Mouse (Mus musculus): ENCODE data around the gene 4930467E23Rik. TPM values are rescaled to one million over a fixed set of nuclear protein-coding genes. Genes with fewer than 3 reads are reported as not detected.
"Not testable (repeated sequence)": the region's sequence is repeated elsewhere in the genome, so short reads cannot be mapped to it uniquely, and the experiment has no call there.

The 4930467E23Rik gene
- polyA plus RNA-seq, 1 experiment from 2014 or later: not detected

DNA sequence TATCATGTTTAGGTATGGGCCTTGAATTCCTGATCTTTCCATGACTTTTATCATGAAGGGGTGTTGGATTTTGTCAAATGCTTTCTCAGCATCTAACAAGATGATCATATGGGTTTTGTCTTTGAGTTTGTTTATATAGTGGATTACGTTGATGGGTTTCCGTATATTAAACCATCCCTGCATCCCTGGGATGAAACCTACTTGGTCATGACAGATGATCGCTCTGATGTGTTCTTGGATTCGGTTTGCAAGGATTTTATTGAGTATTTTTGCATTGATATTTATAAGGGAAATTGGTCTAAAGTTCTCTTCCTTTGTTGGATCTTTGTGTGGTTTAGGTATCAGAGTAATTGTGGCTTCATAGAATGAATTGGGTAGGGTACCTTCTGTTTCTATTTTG lies 44.1 kb downstream of the 4930467E23Rik start:
- not testable (repeated sequence) for H3K9me3 ChIP-seq; H3K27ac ChIP-seq; H3K27me3 ChIP-seq; H3K4me2 ChIP-seq; H3K36me3 ChIP-seq; H3K9ac ChIP-seq; ATAC-seq (ENCODE audit: insufficient number of reproducible peaks, insufficient read depth, low FRiP score, low TSS enrichment, low read depth); H3K4me3 ChIP-seq; H3K4me1 ChIP-seq
- WGBS: 85% methylated on average over 4 of the region's 4 CpGs

DNA sequence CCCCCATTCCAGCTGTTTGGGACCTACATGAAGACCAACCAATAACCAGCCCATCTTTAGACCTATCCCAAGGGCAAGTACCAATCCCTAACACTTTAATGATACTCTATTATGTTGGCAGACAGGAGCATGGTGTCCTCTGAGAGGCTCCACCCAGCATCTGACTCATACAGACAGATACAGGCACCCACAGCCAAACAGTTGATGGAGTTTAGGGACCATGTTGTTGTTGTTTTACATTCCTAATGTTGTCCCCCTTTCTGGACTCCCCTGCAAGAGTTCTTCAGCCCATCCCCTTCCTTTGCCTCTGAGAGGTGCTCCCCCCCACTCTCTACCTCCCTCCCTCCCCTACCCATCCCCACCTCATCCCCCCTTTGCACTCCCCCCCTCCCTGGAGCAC lies 46.9 kb downstream of the 4930467E23Rik start:
- H3K4me2 ChIP-seq; H3K4me1 ChIP-seq; H3K27ac ChIP-seq; H3K9me3 ChIP-seq; H3K27me3 ChIP-seq; ATAC-seq (ENCODE audit: insufficient number of reproducible peaks, insufficient read depth, low FRiP score, low TSS enrichment, low read depth); H3K4me3 ChIP-seq; H3K36me3 ChIP-seq; H3K9ac ChIP-seq: not testable (repeated sequence)

DNA sequence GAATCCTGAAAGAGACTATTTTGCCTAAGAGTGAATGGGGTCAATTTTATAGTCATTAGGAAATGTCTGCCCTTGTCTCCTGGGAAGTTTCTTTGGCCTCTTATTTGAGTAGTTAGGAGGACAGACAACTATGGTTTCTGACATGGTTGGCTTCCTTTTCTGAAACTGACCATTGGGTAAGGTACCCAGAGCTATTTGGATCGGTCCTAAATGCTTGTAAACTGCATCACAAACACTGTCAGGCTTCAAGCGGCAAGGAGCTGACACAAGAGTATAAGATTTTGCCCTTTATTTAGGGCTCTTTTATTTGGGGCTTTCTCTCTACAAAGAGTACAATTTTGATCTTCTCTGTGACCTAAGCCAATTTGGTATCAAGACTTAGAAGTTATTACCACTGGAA lies 48.1 kb downstream of the 4930467E23Rik start:
- H3K27me3 ChIP-seq; H3K4me3 ChIP-seq; H3K27ac ChIP-seq; H3K4me1 ChIP-seq; H3K36me3 ChIP-seq; H3K4me2 ChIP-seq; H3K9ac ChIP-seq; ATAC-seq (ENCODE audit: insufficient number of reproducible peaks, insufficient read depth, low FRiP score, low TSS enrichment, low read depth); H3K9me3 ChIP-seq: not testable (repeated sequence)
- WGBS: 42% methylated on average over 2 of the region's 2 CpGs

DNA sequence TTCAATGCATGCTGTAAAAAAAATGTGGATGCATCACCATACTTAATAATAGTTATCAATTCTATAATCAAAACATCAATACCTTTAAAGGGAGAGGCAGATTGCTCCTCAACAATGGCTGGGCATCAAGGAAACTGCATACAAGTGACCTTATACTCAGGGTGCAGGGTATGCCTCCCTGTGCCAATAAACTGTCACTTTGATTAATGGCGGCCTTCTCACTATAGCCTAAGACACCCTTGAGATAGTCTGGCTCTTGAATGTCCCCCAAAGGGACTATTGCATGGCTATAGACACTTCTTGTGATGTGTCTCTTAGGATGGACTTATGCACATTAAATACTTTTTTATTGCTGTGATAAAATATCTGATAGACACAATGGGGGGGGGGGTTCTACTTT lies 48.8 kb downstream of the 4930467E23Rik start:
- H3K36me3 ChIP-seq; H3K27ac ChIP-seq; H3K27me3 ChIP-seq; H3K9ac ChIP-seq; H3K4me2 ChIP-seq; H3K9me3 ChIP-seq; ATAC-seq (ENCODE audit: insufficient number of reproducible peaks, insufficient read depth, low FRiP score, low TSS enrichment, low read depth); H3K4me1 ChIP-seq; H3K4me3 ChIP-seq: not testable (repeated sequence)
- 52% methylated on average over 1 of the region's 1 CpGs for WGBS

DNA sequence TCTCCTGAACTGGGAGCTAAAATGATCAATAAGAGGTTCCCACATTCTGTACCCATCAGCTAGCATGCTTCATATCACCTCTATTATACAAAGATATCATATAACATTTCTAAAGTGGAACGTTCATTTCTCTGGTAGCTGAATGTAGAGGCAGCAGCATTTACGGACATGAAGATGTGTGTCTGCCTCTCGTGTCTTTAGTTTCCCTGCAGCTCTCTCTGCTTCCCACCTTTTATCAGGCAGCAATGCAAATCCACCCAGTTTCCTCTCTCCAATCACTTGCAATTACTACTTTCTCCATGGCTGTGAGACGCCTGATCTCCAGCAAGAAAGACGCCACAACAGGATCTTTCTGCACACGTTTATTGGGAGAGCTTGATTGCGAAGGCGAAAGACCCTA lies 49.5 kb downstream of the 4930467E23Rik start:
- H3K4me3 ChIP-seq; H3K9me3 ChIP-seq; H3K4me2 ChIP-seq; ATAC-seq (ENCODE audit: insufficient number of reproducible peaks, insufficient read depth, low FRiP score, low TSS enrichment, low read depth); H3K4me1 ChIP-seq; H3K9ac ChIP-seq; H3K27ac ChIP-seq; H3K27me3 ChIP-seq; H3K36me3 ChIP-seq: not testable (repeated sequence)
- 89% methylated on average over 8 of the region's 8 CpGs for WGBS

DNA sequence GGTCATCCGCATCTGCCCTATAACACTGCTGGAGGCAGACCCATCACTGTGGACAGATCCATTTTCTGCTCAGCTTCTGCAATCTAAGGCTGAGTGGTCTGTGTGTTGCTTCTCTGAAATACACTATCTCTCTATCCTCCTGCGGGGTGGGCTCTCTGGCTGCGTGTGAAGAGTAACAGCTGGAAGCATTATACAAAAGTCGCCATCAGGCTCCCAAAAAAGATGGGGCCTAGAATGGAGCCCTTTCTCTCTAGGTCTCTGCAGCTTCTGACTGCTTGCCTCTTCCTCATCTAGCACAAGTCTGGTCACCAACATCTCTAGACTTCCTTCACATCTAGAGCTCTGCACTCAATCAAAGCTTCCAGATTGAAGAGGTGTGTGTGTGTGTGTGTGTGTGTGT lies 50.8 kb downstream of the 4930467E23Rik start:
- not testable (repeated sequence) for H3K9me3 ChIP-seq; H3K4me1 ChIP-seq; H3K4me2 ChIP-seq; H3K27ac ChIP-seq; H3K4me3 ChIP-seq; H3K9ac ChIP-seq; ATAC-seq (ENCODE audit: insufficient number of reproducible peaks, insufficient read depth, low FRiP score, low TSS enrichment, low read depth); H3K27me3 ChIP-seq; H3K36me3 ChIP-seq
- 90% methylated on average over 4 of the region's 4 CpGs for WGBS

DNA sequence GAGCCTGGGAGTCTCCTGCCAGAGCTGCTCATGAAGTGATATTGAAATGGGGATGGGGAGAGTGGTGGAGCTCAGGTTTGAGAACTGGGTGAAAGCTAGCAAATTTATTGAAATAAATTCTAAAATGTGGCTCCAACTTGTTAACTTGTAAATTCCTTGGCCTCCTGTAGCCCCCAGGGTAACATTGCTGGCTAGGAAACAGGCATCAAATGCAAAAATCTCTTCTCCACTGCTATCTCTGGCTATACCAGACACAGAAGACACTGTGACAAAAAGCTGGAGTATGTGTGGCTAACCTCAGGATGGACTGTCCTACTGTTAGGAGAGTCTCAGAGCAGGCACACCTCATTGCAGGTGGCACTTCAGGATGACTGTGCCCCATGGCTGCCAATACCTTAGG lies 51.3 kb downstream of the 4930467E23Rik start:
- H3K4me3 ChIP-seq; H3K27ac ChIP-seq; H3K36me3 ChIP-seq; H3K4me1 ChIP-seq; H3K9me3 ChIP-seq; H3K9ac ChIP-seq; H3K27me3 ChIP-seq; H3K4me2 ChIP-seq; ATAC-seq (ENCODE audit: insufficient number of reproducible peaks, insufficient read depth, low FRiP score, low TSS enrichment, low read depth): not testable (repeated sequence)

DNA sequence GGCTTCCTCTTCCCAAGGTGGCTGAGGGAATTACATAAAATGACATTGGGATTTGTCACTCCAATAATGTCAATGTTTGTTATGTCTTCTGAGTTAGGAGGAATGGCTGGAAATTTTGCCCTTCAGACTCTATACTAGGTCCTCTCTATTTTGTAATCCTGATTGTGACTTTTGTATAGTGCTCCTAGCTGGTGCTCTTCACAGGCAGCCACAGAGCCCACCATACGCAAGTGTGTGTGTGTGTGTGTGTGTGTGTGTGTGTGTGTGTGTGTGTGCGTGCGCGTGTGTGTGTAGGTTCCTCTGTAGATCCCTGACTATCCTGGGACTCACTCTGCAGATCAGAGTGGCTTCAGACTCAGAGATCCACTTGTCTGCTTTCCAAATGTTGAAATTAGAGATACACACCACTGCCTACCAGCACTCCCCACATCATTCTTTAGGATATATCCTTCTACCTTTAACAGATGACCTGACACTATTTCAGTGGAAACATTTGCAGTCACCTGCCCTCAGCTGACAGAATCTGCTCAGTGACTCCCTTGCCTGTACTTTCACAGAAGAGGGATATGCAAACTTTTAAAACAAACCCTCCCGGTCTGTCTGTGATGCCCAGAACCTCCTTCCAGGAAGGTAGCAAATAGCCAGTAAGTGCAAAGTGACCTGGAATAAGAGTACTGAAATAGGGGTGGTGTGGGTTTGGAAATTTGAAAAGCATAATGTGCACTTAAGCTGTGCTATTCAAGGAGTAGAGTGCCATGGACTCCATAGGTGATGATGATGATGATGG lies 52.1 kb downstream of the 4930467E23Rik start:
- not testable (repeated sequence) for ATAC-seq (ENCODE audit: insufficient number of reproducible peaks, insufficient read depth, low FRiP score, low TSS enrichment, low read depth)
- 88% methylated on average over 5 of the region's 5 CpGs for WGBS

DNA sequence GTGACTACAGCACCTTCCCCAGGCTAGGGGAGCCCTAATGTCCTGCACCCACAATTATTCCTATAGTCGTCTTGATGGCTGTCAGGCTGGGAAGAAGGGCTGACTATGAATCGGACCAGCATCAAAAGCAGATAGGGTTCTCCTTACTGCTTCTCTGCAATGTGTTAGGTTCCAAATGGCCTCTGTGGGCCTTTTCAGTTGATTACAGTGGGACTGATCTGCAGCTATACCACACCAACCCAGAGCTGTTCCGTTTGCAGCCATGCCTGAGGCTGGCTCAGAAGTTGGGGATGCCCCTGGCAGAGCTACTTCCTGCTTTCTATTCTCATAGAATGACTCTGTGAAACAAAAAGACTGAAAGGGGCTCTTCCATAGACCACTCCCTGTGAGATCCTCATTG lies 53.4 kb downstream of the 4930467E23Rik start:
- not testable (repeated sequence) for H3K36me3 ChIP-seq; ATAC-seq (ENCODE audit: insufficient number of reproducible peaks, insufficient read depth, low FRiP score, low TSS enrichment, low read depth); H3K4me2 ChIP-seq; H3K27me3 ChIP-seq; H3K9me3 ChIP-seq; H3K9ac ChIP-seq; H3K4me1 ChIP-seq; H3K4me3 ChIP-seq; H3K27ac ChIP-seq
- 78% methylated on average over 3 of the region's 3 CpGs for WGBS

More for the DNA sequence above, 52.1 kb downstream of the 4930467E23Rik start:
- not testable (repeated sequence) for H3K36me3 ChIP-seq, H3K27ac ChIP-seq, H3K27me3 ChIP-seq, H3K4me1 ChIP-seq, H3K9ac ChIP-seq, H3K4me3 ChIP-seq, H3K9me3 ChIP-seq, H3K4me2 ChIP-seq

DNA sequence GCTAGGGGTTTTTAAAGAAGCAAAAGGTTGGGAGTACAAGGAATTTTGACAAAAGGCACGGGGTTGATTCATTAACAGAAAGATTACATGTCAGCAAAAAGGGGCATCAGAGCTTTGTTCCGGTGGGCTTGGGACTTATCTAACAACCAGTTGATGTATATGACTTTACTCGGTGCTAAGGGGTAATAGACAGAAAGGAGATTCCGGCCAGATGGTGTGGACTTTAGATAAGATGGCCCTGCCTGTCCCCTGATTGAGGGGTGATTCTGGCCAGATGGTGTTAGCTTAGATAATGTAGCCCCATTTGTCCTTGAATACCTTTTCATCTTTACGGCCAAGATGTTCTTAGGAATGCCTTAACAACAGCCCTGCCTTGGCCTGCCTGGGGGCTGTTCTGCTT lies 54.5 kb downstream of the 4930467E23Rik start:
- ATAC-seq (ENCODE audit: insufficient number of reproducible peaks, insufficient read depth, low FRiP score, low TSS enrichment, low read depth); H3K4me3 ChIP-seq; H3K9ac ChIP-seq; H3K27me3 ChIP-seq; H3K27ac ChIP-seq; H3K4me1 ChIP-seq; H3K9me3 ChIP-seq; H3K4me2 ChIP-seq; H3K36me3 ChIP-seq: not testable (repeated sequence)
- WGBS: 89% methylated on average over 1 of the region's 5 CpGs

DNA sequence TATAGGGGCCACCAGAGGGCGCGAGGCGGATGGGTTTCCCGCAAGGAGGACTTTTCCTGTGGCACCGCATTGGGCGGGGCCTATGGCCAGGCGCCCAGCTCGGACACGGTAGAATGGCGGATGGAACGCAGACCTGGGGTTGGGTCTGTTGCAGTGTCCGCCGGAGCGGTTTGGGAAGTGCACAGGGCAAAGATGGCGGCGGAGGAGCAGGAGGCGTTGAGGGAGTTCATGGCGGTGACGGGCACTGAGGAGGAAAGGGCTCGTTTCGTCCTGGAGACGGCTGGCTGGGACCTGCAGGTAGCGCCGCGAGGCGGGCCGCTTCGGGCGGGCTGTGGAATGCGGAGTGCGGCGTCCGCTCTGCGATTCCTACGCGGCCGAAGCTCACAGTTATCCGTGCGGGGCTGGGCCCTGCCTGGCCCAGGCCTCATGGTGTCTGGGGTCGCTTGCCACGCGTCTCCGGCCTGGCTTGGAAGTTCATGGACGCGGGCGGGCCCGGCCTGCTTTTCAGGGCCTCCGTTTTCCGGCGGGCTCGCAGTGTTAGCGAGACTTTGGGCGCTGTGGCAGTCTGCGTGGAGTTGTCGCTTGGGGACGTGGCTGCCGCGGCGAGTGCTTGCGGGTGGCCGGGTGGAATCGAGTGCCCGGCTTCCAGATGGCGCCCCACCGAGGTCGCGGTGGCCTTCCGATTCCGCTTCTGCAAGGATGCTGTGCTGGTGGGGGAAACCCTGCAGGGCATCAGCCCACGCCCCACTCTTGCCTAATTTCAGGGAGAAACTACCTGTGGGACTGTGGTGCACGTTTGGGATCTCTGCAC lies 55.4 kb downstream of the 4930467E23Rik start:
- Histone ChIP-seq H3K27ac (peak overlapping the region; percentile 89), H3K4me3 (peak overlapping the region; percentile 58), H3K9ac (peak overlapping the region; percentile 91), H3K4me2 (peak overlapping the region; percentile 53)
- ATAC-seq (ENCODE audit: insufficient number of reproducible peaks, insufficient read depth, low FRiP score, low TSS enrichment, low read depth): peak; percentile 100
- WGBS: 10% methylated on average over 71 of the region's 71 CpGs
- not testable (repeated sequence) for H3K36me3 ChIP-seq, H3K9me3 ChIP-seq, H3K27me3 ChIP-seq, H3K4me1 ChIP-seq

DNA sequence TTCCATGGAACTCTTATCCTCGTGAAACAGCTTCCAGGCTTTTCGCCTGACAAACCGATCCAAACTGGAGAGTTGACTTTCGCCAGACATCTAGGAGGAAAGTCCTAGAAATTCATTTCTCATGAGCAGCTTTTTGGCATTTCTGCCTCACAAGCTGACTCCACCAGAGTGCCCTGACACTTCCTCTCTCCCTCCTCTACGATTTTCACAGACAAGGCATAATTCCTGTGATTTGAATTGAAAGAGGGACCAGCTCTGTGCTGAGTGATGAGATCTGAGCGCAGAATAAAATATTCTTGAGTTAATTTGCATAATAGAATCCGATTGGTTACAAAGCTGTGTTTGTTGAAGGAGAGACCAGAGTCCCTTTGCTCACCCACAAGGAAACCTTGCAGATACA lies 63.3 kb downstream of the 4930467E23Rik start:
- H3K9ac ChIP-seq; H3K4me3 ChIP-seq; H3K27me3 ChIP-seq; H3K36me3 ChIP-seq; H3K9me3 ChIP-seq; H3K4me2 ChIP-seq; ATAC-seq (ENCODE audit: insufficient number of reproducible peaks, insufficient read depth, low FRiP score, low TSS enrichment, low read depth); H3K4me1 ChIP-seq; H3K27ac ChIP-seq: not testable (repeated sequence)
- 77% methylated on average over 7 of the region's 7 CpGs for WGBS
